Mouse (Mus musculus) heart, adult 2 months (tissue): ENCODE results near the gene H2-T23.

Source experiments
- CTCF ChIP-seq: fragments of 200-600 bp; IDR thresholded peaks from 2 replicates; pipeline ENCODE4 v1.8.1; 2022; ENCODE audit warnings: antibody characterized with exemption, mild to moderate bottlenecking, moderate library complexity
- EP300 ChIP-seq: fragments of 200-500 bp; IDR thresholded peaks from 2 replicates; pipeline ENCODE4 v1.6.1; 2011; ENCODE audit warnings: low read depth, low read length, control low read depth; ENCODE audit not compliant: insufficient read depth

- TF ChIP-seq CTCF: no peak
- no peak for TF ChIP-seq EP300
These were observed 3.6 kb downstream of the H2-T23 start for GRCm38 (mm10) chr17:36028879-36029619.
